Mouse (Mus musculus) kidney, adult 9 months (tissue): ENCODE data around the gene Slc38a11.
A peak's percentile ranks its signal among the peaks of the same experiment; 100 is the strongest.

Experiments
- DNase-seq: peaks from one replicate; pipeline ENCODE4 v3.0.0; 2022

Slc38a11 gene

GRCm38 (mm10) chr2:65321998-65322754, 41.7 kb downstream of the Slc38a11 start:
- no peak for DNase-seq

GRCm38 (mm10) chr2:65320975-65321374, 42.9 kb downstream of the Slc38a11 start:
- DNase-seq: peak; percentile 62

GRCm38 (mm10) chr2:65316721-65317120, 47.1 kb downstream of the Slc38a11 start:
- no peak for DNase-seq

GRCm38 (mm10) chr2:65311250-65311649, 52.6 kb downstream of the Slc38a11 start:
- no peak for DNase-seq

GRCm38 (mm10) chr2:65296541-65296940, 67.3 kb downstream of the Slc38a11 start:
- DNase-seq: no peak

GRCm38 (mm10) chr2:65294092-65294491, 69.7 kb downstream of the Slc38a11 start:
- peak; percentile 82 for DNase-seq

- no peak for DNase-seq
Measured at GRCm38 (mm10) chr2:65293411-65293810, 70.4 kb downstream of the Slc38a11 start.

GRCm38 (mm10) chr2:65289721-65290120, 74.1 kb downstream of the Slc38a11 start:
- DNase-seq: no peak

- no peak for DNase-seq
Measured at GRCm38 (mm10) chr2:65288696-65289095, 75.1 kb downstream of the Slc38a11 start.

GRCm38 (mm10) chr2:65285380-65285779, 78.5 kb downstream of the Slc38a11 start:
- DNase-seq: peak; percentile 51

GRCm38 (mm10) chr2:65282979-65283378, 80.9 kb downstream of the Slc38a11 start:
- DNase-seq: no peak

- DNase-seq: peak; percentile 22
Measured at GRCm38 (mm10) chr2:65279029-65279690, 84.7 kb downstream of the Slc38a11 start.

GRCm38 (mm10) chr2:65275443-65276061, 88.3 kb downstream of the Slc38a11 start:
- DNase-seq: peak; percentile 34

- no peak for DNase-seq
Measured at GRCm38 (mm10) chr2:65273910-65274309, 89.9 kb downstream of the Slc38a11 start.

GRCm38 (mm10) chr2:65268731-65269130, 95.1 kb downstream of the Slc38a11 start:
- peak; percentile 31 for DNase-seq

GRCm38 (mm10) chr2:65267834-65268233, 96.0 kb downstream of the Slc38a11 start:
- DNase-seq: no peak

GRCm38 (mm10) chr2:65266576-65267299, 97.1 kb downstream of the Slc38a11 start:
- no peak for DNase-seq
